Mouse (Mus musculus) heart, embryonic 10.5 days (tissue): ENCODE data around the gene Kif21b. TPM values are rescaled to one million over a fixed set of nuclear protein-coding genes. Genes with fewer than 3 reads are reported as not detected.

Experiments
- DNase-seq: peaks from one replicate; pipeline ENCODE4 v3.0.0-alpha.2; 2017; ENCODE audit warnings: low spot score
- H3K27ac ChIP-seq: fragments of 300-500 bp; sonication (generic); 2 replicates; pipeline ENCODE4 v1.5.1; 2016; ENCODE audit warnings: mild to moderate bottlenecking
- H3K27me3 ChIP-seq: fragments of 300-500 bp; sonication (generic); 2 replicates; pipeline ENCODE4 v1.6.1; 2016; ENCODE audit warnings: mild to moderate bottlenecking; ENCODE audit not compliant: poor library complexity, insufficient read depth, severe bottlenecking
- H3K36me3 ChIP-seq: fragments of 300-500 bp; sonication (generic); 2 replicates; pipeline ENCODE4 v1.6.1; 2016; ENCODE audit warnings: mild to moderate bottlenecking, moderate library complexity
- H3K4me1 ChIP-seq: fragments of 300-500 bp; sonication (generic); 2 replicates; pipeline ENCODE4 v1.6.1; 2016; ENCODE audit warnings: mild to moderate bottlenecking
- H3K4me3 ChIP-seq: fragments of 300-500 bp; sonication (generic); 2 replicates; pipeline ENCODE4 v1.5.1; 2016; ENCODE audit warnings: mild to moderate bottlenecking, moderate library complexity
- H3K9me3 ChIP-seq: fragments of 300-500 bp; sonication (generic); 2 replicates; pipeline ENCODE4 v1.6.1; 2016; ENCODE audit warnings: mild to moderate bottlenecking, moderate library complexity
- WGBS: fragments of 180-500 bp; shearing (Covaris S2); methylation state at CpG from one replicate; pipeline ENCODE4 v1.1.7; 2016; 5-methylcytosine and 5-hydroxymethylcytosine counted together
- polyA plus RNA-seq: library from polyadenylated mRNA; unstranded; fragments of >200 nt; fragmentation: Nextera tagmentation; extraction: Ambion mirVana; gene quantifications from 2 replicates; pipeline ENCODE4 v1.2.1, GENCODE M21; 2016

The Kif21b gene
- polyA plus RNA-seq, 1 experiment from 2014 or later = 5.4 TPM

DNA sequence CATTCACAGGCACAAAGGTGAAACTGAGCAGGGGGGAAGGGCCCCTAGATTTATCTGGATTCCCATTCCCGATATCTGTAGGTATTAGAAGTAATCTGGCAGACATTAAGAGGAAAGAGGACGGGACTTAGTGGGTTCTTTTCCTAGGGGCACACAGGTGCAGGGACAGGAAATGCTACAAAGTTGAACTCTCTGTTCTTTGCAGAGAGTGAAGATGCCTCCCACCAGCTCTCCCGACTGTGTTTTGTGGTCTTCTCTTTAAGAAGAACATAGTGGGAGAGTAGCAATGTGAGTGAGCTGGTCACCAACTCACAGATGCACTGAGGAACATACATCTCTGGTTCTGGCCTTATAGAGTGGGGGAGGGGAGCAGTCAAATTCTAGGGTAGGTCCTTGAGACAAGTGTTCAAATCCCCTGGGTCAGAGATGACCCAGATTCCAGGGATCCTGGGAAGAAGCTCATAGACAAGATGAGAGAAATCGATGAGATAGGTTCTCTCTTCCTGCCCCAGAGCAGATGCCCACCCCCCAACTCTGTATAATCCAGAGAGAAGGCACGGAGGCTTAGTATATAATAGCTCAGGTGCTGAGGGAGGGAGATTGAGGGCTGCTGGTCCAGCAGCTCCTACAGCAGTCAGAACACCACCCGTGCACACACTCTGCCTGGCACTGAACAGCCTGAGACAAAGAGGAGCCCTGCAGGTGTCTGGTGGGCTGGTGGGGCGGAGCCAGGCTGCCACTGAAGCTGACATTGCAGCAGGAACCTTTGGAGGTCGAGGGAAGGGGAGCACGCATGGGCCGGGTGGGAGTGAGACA lies 1.4 kb downstream of the Kif21b start:
- DNase-seq = no peak
- Histone ChIP-seq H3K4me1 (peaks cover 98% of the 10 kb centered on the region), H3K27ac (peak overlapping the region; percentile 91), H3K9me3 (no peaks in the 10 kb centered on the region), H3K27me3 (peaks cover 10% of the 10 kb centered on the region; the same call in 1 of the 2 replicates), H3K4me3 (peak overlapping the region; percentile 95), H3K36me3 (no peaks in the 10 kb centered on the region)
- 41% methylated on average over 10 of the region's 10 CpGs for WGBS

DNA sequence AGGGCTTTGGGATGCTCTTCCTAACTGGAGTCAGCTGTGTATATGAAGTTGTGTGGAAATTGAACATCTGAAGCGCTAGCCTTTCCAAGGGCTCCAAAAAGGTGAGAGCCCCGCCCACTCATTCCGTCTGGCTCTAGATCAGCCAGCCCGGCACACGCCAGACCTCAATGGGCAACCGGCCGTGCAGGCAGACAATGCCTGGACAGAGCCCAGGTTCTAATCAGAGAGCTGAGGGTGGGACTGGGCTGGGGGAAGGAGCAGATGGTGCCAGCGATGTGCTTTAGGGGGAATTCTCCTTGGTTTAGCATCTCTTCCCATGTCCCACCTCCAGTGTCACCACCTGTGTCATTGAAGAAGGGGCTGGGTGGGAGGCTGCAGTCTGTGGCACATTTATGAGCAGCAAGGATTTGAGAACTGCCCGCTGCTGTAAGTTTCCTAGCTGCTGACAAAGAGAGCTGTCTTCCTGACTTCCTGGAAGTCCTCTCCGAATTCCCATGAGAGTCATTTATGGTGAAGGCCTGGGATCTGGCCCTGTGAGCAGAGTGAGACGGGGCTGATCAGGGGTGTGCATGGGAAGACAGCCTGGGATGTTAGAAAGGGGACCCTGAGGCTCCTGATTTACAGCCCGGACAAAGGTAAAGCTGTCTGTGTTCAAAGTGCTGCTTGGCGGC lies 2.5 kb downstream of the Kif21b start:
- Histone ChIP-seq H3K36me3 (no peaks in the 10 kb centered on the region), H3K4me3 (peak overlapping the region; percentile 95; the same call in 1 of the 2 replicates), H3K27me3 (peaks cover 10% of the 10 kb centered on the region; the same call in 1 of the 2 replicates), H3K9me3 (no peaks in the 10 kb centered on the region), H3K4me1 (peaks cover 99% of the 10 kb centered on the region), H3K27ac (peak overlapping the region; percentile 66; the same call in 1 of the 2 replicates)
- WGBS = 36% methylated on average over 13 of the region's 13 CpGs
- no peak for DNase-seq

DNA sequence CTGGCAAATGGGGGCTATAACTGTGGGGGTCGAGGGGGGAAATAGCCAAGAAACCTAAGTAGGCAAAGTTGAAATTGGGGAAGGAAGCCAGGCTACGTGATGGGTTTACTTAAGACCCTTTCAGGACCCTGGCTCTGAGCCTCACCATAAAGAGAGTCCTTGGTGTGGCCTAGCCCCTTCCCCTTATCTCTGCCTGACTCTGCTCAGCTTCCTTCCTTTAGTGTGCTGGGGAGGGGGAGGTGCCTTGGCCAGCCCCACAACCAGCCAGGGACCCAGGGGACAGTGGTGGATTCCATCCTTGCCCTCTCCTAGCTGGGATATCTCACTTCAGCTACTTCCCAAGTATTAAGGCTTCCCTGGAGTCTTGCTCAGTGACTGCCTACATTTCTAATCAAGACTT lies 3.4 kb downstream of the Kif21b start:
- WGBS = 44% methylated on average over 2 of the region's 2 CpGs

DNA sequence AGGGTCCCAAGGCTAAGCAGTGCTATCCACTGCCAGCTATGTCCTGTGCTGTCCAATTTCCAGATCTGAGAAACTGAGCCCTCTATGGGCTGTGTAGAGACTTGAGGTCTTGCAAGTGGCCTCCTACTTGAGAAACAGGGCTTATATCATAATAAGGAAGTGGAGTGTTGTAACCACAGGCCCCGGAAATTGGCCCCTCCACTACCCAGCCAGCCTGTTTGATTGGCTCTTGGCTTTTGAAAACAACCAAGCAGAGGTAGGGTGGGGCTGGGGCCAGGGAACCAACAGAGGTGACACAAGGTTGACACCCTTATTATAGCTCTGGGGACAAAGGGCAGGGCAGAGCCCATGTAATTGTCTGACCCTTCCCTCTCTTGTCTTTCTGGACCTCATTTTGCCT lies 3.9 kb downstream of the Kif21b start:
- Histone ChIP-seq H3K27ac (peak overlapping the region; percentile 66), H3K27me3 (peaks cover 9% of the 10 kb centered on the region; the same call in 1 of the 2 replicates), H3K36me3 (no peaks in the 10 kb centered on the region), H3K9me3 (no peaks in the 10 kb centered on the region), H3K4me1 (peaks cover 99% of the 10 kb centered on the region), H3K4me3 (no peak overlapping the region)
- WGBS = 62% methylated on average over 1 of the region's 1 CpGs
- DNase-seq = peak; percentile 91

More for the DNA sequence above, 3.4 kb downstream of the Kif21b start:
- H3K36me3 ChIP-seq = no peaks in the 10 kb centered on the region
- H3K27ac ChIP-seq = peak overlapping the region; percentile 66
- peaks cover 10% of the 10 kb centered on the region; the same call in 1 of the 2 replicates for H3K27me3 ChIP-seq
- no peak overlapping the region for H3K4me3 ChIP-seq
- no peak for DNase-seq
- H3K4me1 ChIP-seq = peaks cover 99% of the 10 kb centered on the region
- H3K9me3 ChIP-seq = no peaks in the 10 kb centered on the region

DNA sequence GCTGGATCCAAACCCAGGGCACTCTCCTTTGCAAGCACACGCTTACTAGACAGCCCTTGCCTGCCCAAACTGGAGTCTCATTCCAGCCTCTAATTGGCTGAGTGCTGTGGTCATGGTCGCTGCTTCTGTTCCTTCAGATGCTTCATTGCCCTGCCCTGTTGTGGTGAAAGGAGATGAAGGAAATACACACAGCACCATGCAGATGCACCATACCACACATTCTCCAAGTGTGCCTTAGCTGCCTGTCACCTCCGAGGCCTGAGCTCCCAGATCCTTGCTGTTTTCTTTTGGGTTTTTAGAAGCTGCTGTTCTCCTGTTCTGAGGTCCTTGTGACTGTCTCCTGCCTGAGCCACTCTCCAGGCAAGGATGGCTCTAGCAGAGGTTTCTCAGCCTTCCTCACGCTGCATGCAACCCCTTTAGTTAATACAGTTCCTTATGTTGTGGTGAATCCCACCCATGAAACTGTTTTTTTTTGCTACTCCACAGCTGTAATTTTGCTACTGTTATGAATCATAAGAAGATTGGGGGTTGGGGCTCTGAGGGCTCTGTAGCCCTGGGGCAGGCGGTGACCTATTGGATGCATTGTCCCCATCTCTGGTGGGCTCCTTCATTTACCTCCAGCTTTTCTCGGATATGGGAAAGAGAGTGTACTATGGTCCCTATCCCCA lies 4.7 kb downstream of the Kif21b start:
- peak overlapping the region; percentile 97 for H3K27ac ChIP-seq

DNA sequence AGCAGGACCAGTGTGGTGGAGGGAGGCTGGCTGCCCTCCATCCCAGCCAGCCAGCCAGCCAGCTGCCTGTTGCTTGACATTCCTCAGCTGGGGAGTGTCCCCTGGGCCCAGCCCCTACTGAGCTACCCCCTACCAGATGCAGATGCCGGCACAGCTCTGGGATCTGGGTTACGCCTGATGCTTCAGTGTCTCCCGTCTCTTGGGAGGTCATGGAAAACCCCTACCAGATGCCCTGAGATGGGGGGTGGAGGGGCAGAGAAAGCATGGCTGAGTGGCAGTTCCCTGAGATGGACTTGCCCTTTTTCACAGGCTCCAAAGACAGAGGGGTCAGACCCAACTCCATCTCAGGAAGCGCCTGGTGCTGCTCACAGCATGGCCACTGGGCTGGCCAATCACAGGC lies 5.4 kb downstream of the Kif21b start:
- H3K9me3 ChIP-seq = no peaks in the 10 kb centered on the region
- 29% methylated on average over 4 of the region's 4 CpGs for WGBS
- H3K4me1 ChIP-seq = peaks cover 99% of the 10 kb centered on the region
- no peaks in the 10 kb centered on the region for H3K36me3 ChIP-seq
- no peak for DNase-seq
- H3K27ac ChIP-seq = peak overlapping the region; percentile 97
- peaks cover 6% of the 10 kb centered on the region; the same call in 1 of the 2 replicates for H3K27me3 ChIP-seq
- H3K4me3 ChIP-seq = no peak overlapping the region

More for the DNA sequence above, 4.7 kb downstream of the Kif21b start:
- no peaks in the 10 kb centered on the region for H3K36me3 ChIP-seq
- H3K27me3 ChIP-seq = peaks cover 6% of the 10 kb centered on the region; the same call in 1 of the 2 replicates
- DNase-seq = no peak
- H3K4me1 ChIP-seq = peaks cover 99% of the 10 kb centered on the region
- no peak overlapping the region for H3K4me3 ChIP-seq
- no peaks in the 10 kb centered on the region for H3K9me3 ChIP-seq
- WGBS = 69% methylated on average over 6 of the region's 6 CpGs

DNA sequence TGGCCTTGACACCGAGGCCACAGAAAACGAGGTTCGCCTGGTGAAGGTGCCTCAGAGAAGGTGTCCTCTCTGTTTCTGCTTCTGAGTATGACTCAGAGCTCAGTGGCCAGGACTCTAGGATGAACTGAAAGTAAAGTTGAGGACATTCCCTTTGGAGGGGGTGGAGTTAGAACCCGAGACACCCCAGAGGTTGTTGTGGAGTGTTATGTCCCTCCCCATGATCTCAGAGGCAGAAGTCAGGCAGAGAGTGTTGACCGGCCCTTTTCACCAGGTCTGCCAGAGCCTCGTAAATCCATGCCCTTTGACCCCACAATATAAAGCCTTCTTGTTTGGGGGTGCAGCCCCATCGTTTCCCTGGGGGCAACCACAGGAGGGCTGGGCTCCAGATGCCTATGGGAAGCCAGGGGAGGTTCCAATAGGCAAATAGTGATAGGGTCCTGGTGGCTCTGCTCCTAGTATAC lies 5.9 kb downstream of the Kif21b start:
- Histone ChIP-seq H3K4me3 (no peak overlapping the region), H3K4me1 (peaks cover 99% of the 10 kb centered on the region), H3K27me3 (peaks cover 6% of the 10 kb centered on the region; the same call in 1 of the 2 replicates), H3K36me3 (no peaks in the 10 kb centered on the region), H3K9me3 (no peaks in the 10 kb centered on the region), H3K27ac (peak overlapping the region; percentile 97)
- no peak for DNase-seq
- 23% methylated on average over 7 of the region's 7 CpGs for WGBS

DNA sequence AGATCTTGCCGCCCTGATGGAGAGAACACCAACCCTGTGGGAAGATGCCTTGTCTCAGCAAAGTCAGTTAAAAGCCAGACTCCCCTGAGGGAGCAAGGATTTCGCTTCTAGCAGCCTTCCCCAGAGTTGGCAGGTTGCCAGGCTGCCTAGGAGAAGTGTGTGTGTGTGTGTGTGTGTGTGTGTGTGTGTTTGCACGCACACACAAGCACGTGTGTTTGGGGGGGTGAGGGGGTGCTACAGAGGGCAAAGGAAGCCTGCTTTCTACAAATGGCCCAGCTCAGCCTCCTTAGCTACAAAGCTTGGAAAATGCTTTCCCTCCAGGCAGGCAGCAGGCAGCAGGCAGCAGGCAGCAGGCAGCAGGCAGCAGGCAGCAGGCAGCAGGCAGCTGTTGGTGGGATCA lies 6.4 kb downstream of the Kif21b start:
- peak; percentile 87 for DNase-seq
- Histone ChIP-seq H3K9me3 (no peaks in the 10 kb centered on the region), H3K4me1 (peaks cover 99% of the 10 kb centered on the region), H3K36me3 (no peaks in the 10 kb centered on the region), H3K27me3 (peaks cover 6% of the 10 kb centered on the region; the same call in 1 of the 2 replicates), H3K4me3 (peak overlapping the region; percentile 29), H3K27ac (peak overlapping the region; percentile 97)
- WGBS = 8% methylated on average over 4 of the region's 4 CpGs

DNA sequence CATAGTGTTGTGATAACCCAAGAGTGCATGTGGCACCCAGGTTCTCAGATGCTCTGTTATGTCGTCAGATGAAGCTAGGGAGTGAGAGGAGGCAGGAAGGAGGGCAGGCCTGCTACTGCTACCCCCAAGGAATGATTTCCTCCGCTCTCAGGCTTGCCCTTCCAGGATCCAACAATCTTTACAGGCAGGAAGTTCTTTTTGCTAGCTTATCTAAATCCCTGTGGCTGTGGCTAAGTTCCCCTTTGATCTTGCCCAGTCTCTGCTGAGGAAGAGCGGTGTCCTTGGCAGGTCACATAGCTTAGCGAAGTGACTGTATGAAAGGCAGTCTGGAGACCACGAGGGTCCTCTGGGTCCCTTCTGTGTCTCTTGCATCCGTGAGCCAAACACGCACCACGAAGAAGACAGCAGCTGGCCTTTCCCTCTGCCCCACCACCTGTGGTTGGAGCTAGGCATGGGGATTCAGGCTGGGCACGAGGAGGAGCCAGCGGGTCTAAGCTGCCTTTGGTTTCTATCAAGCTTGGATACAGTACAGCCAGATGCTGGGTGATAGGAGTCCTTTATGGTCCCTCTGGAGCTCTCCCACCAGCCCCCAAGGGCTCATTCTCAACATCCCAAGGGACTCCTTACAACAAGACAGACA lies 7.1 kb downstream of the Kif21b start:
- peaks cover 99% of the 10 kb centered on the region for H3K4me1 ChIP-seq
- no peak for DNase-seq
- no peaks in the 10 kb centered on the region for H3K27me3 ChIP-seq
- peak overlapping the region; percentile 97 for H3K27ac ChIP-seq
- WGBS = 9% methylated on average over 10 of the region's 10 CpGs
- H3K4me3 ChIP-seq = peak overlapping the region; percentile 29
- H3K9me3 ChIP-seq = no peaks in the 10 kb centered on the region
- H3K36me3 ChIP-seq = no peaks in the 10 kb centered on the region

DNA sequence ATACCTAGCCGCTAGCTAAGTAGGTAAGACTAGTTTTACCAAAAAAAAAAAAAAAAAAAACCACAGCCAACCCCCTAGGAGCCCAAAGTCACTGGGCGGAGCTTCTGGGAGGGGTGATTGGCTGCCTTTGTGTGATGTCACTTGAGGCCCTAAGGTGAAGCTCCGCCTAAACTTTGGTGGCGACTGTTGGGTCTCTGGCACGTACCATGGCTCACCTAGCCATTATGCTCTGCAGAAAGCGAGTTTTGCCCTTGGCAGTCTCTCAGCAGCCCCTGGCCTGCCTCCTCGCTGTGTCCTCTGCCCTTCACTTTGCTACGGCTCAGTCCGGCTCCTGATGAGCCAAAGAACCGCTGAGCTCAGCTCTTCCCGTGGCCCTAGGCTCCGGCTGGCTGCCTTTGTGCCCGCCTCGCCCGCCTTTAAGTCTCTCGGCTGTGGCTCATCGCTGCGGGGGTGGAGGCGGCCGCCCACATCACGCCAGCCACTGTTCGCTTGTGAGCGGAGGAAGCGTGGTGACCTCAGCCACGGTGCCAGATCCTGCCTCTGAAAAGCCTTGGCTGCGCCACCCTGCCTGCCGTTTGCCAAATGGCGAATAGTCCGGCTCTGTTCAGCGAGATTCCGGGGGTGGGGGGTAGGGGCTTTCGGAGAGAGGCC lies 8.9 kb downstream of the Kif21b start:
- under 1% methylated on average over 32 of the region's 32 CpGs for WGBS

DNA sequence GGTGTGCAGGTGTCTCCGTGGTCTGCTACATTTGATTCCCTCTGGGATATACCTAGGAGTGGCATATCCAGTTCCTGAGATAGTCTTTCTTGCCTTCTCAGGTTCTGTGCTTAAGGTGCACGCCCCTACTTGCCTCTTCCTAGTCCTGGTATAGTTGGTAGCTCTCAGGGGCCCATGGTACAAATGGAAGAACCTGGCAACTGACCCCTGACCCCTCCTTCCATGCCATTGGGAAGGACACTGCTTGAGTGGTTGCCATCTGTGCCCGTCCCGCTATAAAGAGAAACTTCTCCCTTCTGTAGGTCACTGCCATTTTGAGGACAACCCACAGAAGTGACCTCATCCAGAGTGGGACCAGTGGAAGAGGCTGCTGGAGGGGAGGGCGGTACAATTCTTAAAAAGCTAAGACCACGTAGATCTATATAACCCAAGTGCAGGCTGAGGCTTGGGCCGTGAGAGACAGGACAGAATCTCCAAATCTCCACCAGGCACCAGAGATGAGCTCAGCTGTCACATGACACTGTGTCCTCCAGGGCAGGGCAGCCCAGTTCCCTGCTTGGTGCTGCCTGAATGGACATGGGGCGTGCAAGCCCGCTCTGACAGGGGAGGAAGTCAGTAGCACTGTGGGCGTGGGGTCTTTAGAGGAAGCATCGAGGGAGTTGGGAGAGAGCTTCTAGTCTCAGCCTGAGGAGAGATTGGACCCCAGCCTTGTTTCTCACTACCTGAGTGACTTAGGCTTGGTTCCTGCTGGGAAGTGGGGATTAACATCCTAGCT lies 10.2 kb downstream of the Kif21b start:
- DNase-seq = no peak
- no peaks in the 10 kb centered on the region for H3K9me3 ChIP-seq
- H3K27ac ChIP-seq = no peak overlapping the region; the same call in 1 of the 2 replicates
- 0 out of 2 replicates have a peak, but pooled peaks cover 4% of the 10 kb centered on the region for H3K36me3 ChIP-seq
- H3K4me1 ChIP-seq = peaks cover 73% of the 10 kb centered on the region
- no peaks in the 10 kb centered on the region for H3K27me3 ChIP-seq
- H3K4me3 ChIP-seq = no peak overlapping the region
- WGBS = 74% methylated on average over 11 of the region's 11 CpGs

More for the DNA sequence above, 8.9 kb downstream of the Kif21b start:
- Histone ChIP-seq H3K27ac (peak overlapping the region; percentile 97), H3K4me1 (peaks cover 86% of the 10 kb centered on the region), H3K9me3 (no peaks in the 10 kb centered on the region), H3K4me3 (peak overlapping the region; percentile 75), H3K27me3 (no peaks in the 10 kb centered on the region), H3K36me3 (0 out of 2 replicates have a peak, but pooled peaks cover 4% of the 10 kb centered on the region)
- peak; percentile 91 for DNase-seq
